Mouse (Mus musculus): Measurements from ENCODE around the gene Phrf1. TPM values are rescaled to one million over a fixed set of nuclear protein-coding genes. Genes with fewer than 3 reads are reported as not detected.

The Phrf1 gene
- total and polyA plus RNA-seq, 2 experiments from 2014 or later, result 39.5 to 54.6 TPM

DNA sequence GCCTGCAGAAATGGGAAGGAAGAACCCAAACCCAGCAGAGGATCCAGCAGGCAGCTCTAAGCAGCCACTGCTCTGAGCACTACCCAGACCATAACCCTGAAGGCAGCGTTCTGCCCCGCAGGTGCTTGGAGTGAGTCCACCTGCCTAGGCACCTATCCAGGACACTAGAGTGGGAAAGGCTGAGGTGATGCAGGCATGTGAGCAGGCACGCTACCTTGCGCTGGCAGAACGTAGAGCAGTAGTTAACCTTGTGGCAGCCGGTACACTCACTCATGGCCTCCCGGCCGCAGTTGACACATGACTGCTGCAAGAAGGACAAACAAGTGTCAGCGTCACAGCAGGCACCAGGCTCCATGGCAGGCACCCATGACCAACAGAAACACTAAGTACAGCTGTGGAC is 72.8 kb downstream of the Phrf1 start:
- Histone ChIP-seq H3K4me1 (ENCODE audit: insufficient read depth, low read length) (no peaks in the 10 kb centered on the region), H3K9me3 (ENCODE audit: low read length) (no peaks in the 10 kb centered on the region), H3K4me3 (ENCODE audit: low read depth, low read length) (no peak overlapping the region), H3K27me3 (ENCODE audit: insufficient read depth, low read length) (no peaks in the 10 kb centered on the region), H3K27ac (ENCODE audit: low read depth, low read length) (no peak overlapping the region), H3K4me2 (ENCODE audit: low read depth, low read length, poor library complexity, severe bottlenecking) (no peak overlapping the region), H3K9ac (replicated peaks; ENCODE audit: low read length, poor library complexity, severe bottlenecking) (no peak overlapping the region), H3K36me3 (ENCODE audit: insufficient read depth, low read length) (peaks cover 67% of the 10 kb centered on the region)
- DNase-seq (ENCODE audit: low spot score) (no peak), ATAC-seq (ENCODE audit: low FRiP score) (no peak)
- WGBS, result 96% methylated on average over 9 of the region's 9 CpGs
- no peak for TF ChIP-seq CTCF (IDR thresholded peaks at IDR 0.05)

DNA sequence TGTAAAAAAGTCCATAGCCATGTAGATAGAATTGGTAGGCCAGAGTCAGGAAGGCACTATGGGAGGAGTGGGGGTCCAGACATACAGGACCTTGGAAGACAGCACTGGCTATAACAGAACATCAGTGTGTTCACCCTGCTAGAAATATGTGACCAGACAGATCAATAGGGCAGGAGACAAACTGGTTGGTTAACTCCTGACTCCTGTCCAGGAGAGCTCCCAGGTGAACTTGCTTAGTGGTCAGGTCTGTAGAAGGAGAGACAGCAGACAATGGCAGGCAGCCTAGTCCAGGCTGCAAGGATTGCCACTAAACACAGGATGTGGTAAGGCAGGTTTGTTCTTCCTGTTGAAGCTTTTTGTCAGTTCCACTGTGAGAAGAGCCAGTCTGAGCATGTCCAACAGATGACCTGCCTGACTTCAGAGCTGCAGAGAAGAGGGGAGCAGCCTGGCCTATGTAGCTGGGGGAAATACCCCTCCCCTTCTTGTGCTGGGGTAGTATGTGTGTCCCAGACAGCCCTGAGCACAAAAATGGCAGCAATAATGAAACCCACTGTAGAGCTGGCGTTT is 74.2 kb downstream of the Phrf1 start:
- Histone ChIP-seq H3K4me2 (ENCODE audit: low read depth, low read length, poor library complexity, severe bottlenecking) (no peak overlapping the region), H3K4me1 (ENCODE audit: insufficient read depth, low read length) (no peaks in the 10 kb centered on the region), H3K9ac (replicated peaks; ENCODE audit: low read length, poor library complexity, severe bottlenecking) (no peak overlapping the region), H3K27me3 (ENCODE audit: insufficient read depth, low read length) (no peaks in the 10 kb centered on the region), H3K4me3 (ENCODE audit: low read depth, low read length) (no peak overlapping the region), H3K9me3 (ENCODE audit: low read length) (no peaks in the 10 kb centered on the region), H3K27ac (ENCODE audit: low read depth, low read length) (no peak overlapping the region), H3K36me3 (ENCODE audit: insufficient read depth, low read length) (peaks cover 70% of the 10 kb centered on the region)
- no peak for TF ChIP-seq CTCF (IDR thresholded peaks at IDR 0.05)
- 88% methylated on average over 1 of the region's 1 CpGs for WGBS
- no peak for DNase-seq (ENCODE audit: low spot score)
- ATAC-seq (ENCODE audit: low FRiP score), result no peak

DNA sequence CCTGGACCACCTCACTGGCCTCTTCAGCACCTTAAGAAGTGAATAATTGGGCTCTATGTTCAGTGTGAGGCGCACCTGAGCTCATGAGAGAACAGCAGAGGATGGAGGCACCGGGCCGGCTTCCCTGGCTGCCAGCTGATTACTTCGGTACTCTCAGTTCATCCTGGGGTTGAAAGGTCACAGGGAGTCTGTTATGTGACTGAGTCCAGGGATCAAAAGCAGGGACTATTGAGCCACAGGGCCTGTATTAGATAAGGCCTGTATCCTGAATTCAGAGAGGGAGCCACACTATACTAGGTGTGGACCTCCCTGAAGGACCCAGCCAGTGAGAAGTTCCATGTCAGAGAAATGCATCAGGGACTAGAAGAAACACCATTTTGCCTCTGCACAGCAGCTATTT is 76.0 kb downstream of the Phrf1 start:
- Histone ChIP-seq H3K4me3 (ENCODE audit: low read depth, low read length) (no peak overlapping the region), H3K4me1 (ENCODE audit: insufficient read depth, low read length) (no peaks in the 10 kb centered on the region), H3K9ac (replicated peaks; ENCODE audit: low read length, poor library complexity, severe bottlenecking) (no peak overlapping the region), H3K4me2 (ENCODE audit: low read depth, low read length, poor library complexity, severe bottlenecking) (no peak overlapping the region), H3K27me3 (ENCODE audit: insufficient read depth, low read length) (no peaks in the 10 kb centered on the region), H3K27ac (ENCODE audit: low read depth, low read length) (no peak overlapping the region), H3K9me3 (ENCODE audit: low read length) (no peaks in the 10 kb centered on the region), H3K36me3 (ENCODE audit: insufficient read depth, low read length) (peaks cover 77% of the 10 kb centered on the region)
- no peak for DNase-seq (ENCODE audit: low spot score)
- no peak for ATAC-seq (ENCODE audit: low FRiP score)
- TF ChIP-seq CTCF (IDR thresholded peaks at IDR 0.05), result no peak
- WGBS, result 98% methylated on average over 4 of the region's 4 CpGs

MicroRNAs encoded within 50 kb of the gene (microRNA counts, 519-probe panel; counts per million panel counts)
- microRNA mmu-miR-210, result 3,486 counts per million, percentile 75 among the panel's probes with 10 or more counts

Small RNA genes within 50 kb of the gene (microRNA-seq; reads per million reads assigned to microRNA genes)
- 476 reads per million, percentile 64 among the genes with 10 or more reads in this experiment for gene Mir210 (ENCODE audit: borderline number of aligned reads)

Other genes with a start within 250 kb of the Phrf1 start
Only the 30 nearest of the 31 such genes appear.
- 22.5 and 39.3 TPM in 2 replicates for gene Ifitm3, start 218.0 kb upstream of the Phrf1 start, total RNA-seq (2014; rRNA removed)
- gene Ifitm3, start 218.0 kb upstream of the Phrf1 start, polyA plus RNA-seq (2015; fragmentation: Nextera tagmentation; extraction: Ambion mirVana), result 67.8 and 80.5 TPM in 2 replicates
- 0.99 and 1.1 TPM in 2 replicates for gene Ifitm6, start 210.9 kb upstream of the Phrf1 start, total RNA-seq (2014; rRNA removed)
- gene Ifitm6, start 210.9 kb upstream of the Phrf1 start, polyA plus RNA-seq (2015; fragmentation: Nextera tagmentation; extraction: Ambion mirVana), result 0.81 and 0.83 TPM in 2 replicates
- not detected in 2 replicates for gene Gm17387, start 199.7 kb upstream of the Phrf1 start, total RNA-seq (2014; rRNA removed)
- gene Gm17387, start 199.7 kb upstream of the Phrf1 start, polyA plus RNA-seq (2015; fragmentation: Nextera tagmentation; extraction: Ambion mirVana), result not detected in 2 replicates
- 133 and 146 TPM in 2 replicates for gene B4galnt4, start 167.7 kb upstream of the Phrf1 start, total RNA-seq (2014; rRNA removed)
- 52.1 and 53.9 TPM in 2 replicates for gene B4galnt4, start 167.7 kb upstream of the Phrf1 start, polyA plus RNA-seq (2015; fragmentation: Nextera tagmentation; extraction: Ambion mirVana)
- 0.49 TPM in 1 of 2 replicates, not detected in the other for gene Pkp3, start 150.6 kb upstream of the Phrf1 start, total RNA-seq (2014; rRNA removed)
- not detected in 2 replicates for gene Pkp3, start 150.6 kb upstream of the Phrf1 start, polyA plus RNA-seq (2015; fragmentation: Nextera tagmentation; extraction: Ambion mirVana)
- gene Sigirr, start 128.2 kb upstream of the Phrf1 start, total RNA-seq (2014; rRNA removed), result 1.1 and 3.9 TPM in 2 replicates
- 1.8 and 2.0 TPM in 2 replicates for gene Sigirr, start 128.2 kb upstream of the Phrf1 start, polyA plus RNA-seq (2015; fragmentation: Nextera tagmentation; extraction: Ambion mirVana)
- 0.33 and 1.1 TPM in 2 replicates for gene Ano9, start 111.0 kb upstream of the Phrf1 start, total RNA-seq (2014; rRNA removed)
- gene Ano9, start 111.0 kb upstream of the Phrf1 start, polyA plus RNA-seq (2015; fragmentation: Nextera tagmentation; extraction: Ambion mirVana), result 0.50 and 0.72 TPM in 2 replicates
- 19.6 and 23.4 TPM in 2 replicates for gene Ptdss2, start 106.4 kb upstream of the Phrf1 start, total RNA-seq (2014; rRNA removed)
- 90.9 and 91.0 TPM in 2 replicates for gene Ptdss2, start 106.4 kb upstream of the Phrf1 start, polyA plus RNA-seq (2015; fragmentation: Nextera tagmentation; extraction: Ambion mirVana)
- gene Rnh1, start 55.9 kb upstream of the Phrf1 start, total RNA-seq (2014; rRNA removed), result 39.1 and 47.1 TPM in 2 replicates
- gene Rnh1, start 55.9 kb upstream of the Phrf1 start, polyA plus RNA-seq (2015; fragmentation: Nextera tagmentation; extraction: Ambion mirVana), result 44.2 and 46.8 TPM in 2 replicates
- 109 and 113 TPM in 2 replicates for gene Hras, start 34.8 kb upstream of the Phrf1 start, total RNA-seq (2014; rRNA removed)
- gene Hras, start 34.8 kb upstream of the Phrf1 start, polyA plus RNA-seq (2015; fragmentation: Nextera tagmentation; extraction: Ambion mirVana), result 209 TPM in 2 replicates
- gene Lrrc56, start 34.6 kb upstream of the Phrf1 start, total RNA-seq (2014; rRNA removed), result 11.5 and 14.9 TPM in 2 replicates
- 8.6 TPM in 2 replicates for gene Lrrc56, start 34.6 kb upstream of the Phrf1 start, polyA plus RNA-seq (2015; fragmentation: Nextera tagmentation; extraction: Ambion mirVana)
- gene Lmntd2, start 14.7 kb upstream of the Phrf1 start, total RNA-seq (2014; rRNA removed), result not detected in 2 replicates
- 0.10 and 0.36 TPM in 2 replicates for gene Lmntd2, start 14.7 kb upstream of the Phrf1 start, polyA plus RNA-seq (2015; fragmentation: Nextera tagmentation; extraction: Ambion mirVana)
- 15.5 and 23.5 TPM in 2 replicates for gene Rassf7, start 12.9 kb upstream of the Phrf1 start, total RNA-seq (2014; rRNA removed)
- gene Rassf7, start 12.9 kb upstream of the Phrf1 start, polyA plus RNA-seq (2015; fragmentation: Nextera tagmentation; extraction: Ambion mirVana), result 20.7 and 21.7 TPM in 2 replicates
- 3.9 and 4.5 TPM in 2 replicates for gene Irf7, start 37.7 kb downstream of the Phrf1 start, total RNA-seq (2014; rRNA removed)
- gene Irf7, start 37.7 kb downstream of the Phrf1 start, polyA plus RNA-seq (2015; fragmentation: Nextera tagmentation; extraction: Ambion mirVana), result 2.8 and 2.9 TPM in 2 replicates
- gene Cdhr5, start 48.0 kb downstream of the Phrf1 start, total RNA-seq (2014; rRNA removed), result not detected in 2 replicates
- gene Cdhr5, start 48.0 kb downstream of the Phrf1 start, polyA plus RNA-seq (2015; fragmentation: Nextera tagmentation; extraction: Ambion mirVana), result not detected in 2 replicates
- gene Sct, start 50.3 kb downstream of the Phrf1 start, total RNA-seq (2014; rRNA removed), result 1.5 and 2.5 TPM in 2 replicates
- gene Sct, start 50.3 kb downstream of the Phrf1 start, polyA plus RNA-seq (2015; fragmentation: Nextera tagmentation; extraction: Ambion mirVana), result 3.3 and 4.3 TPM in 2 replicates
- gene Drd4, start 63.2 kb downstream of the Phrf1 start, total RNA-seq (2014; rRNA removed), result 0.55 and 0.61 TPM in 2 replicates
- 0.73 and 0.98 TPM in 2 replicates for gene Drd4, start 63.2 kb downstream of the Phrf1 start, polyA plus RNA-seq (2015; fragmentation: Nextera tagmentation; extraction: Ambion mirVana)
- 246 and 289 TPM in 2 replicates for gene Deaf1, start 98.9 kb downstream of the Phrf1 start, total RNA-seq (2014; rRNA removed)
- gene Deaf1, start 98.9 kb downstream of the Phrf1 start, polyA plus RNA-seq (2015; fragmentation: Nextera tagmentation; extraction: Ambion mirVana), result 291 and 306 TPM in 2 replicates
- gene Tmem80, start 99.0 kb downstream of the Phrf1 start, total RNA-seq (2014; rRNA removed), result 25.8 and 29.1 TPM in 2 replicates
- gene Tmem80, start 99.0 kb downstream of the Phrf1 start, polyA plus RNA-seq (2015; fragmentation: Nextera tagmentation; extraction: Ambion mirVana), result 31.5 and 34.5 TPM in 2 replicates
- gene Eps8l2, start 110.1 kb downstream of the Phrf1 start, total RNA-seq (2014; rRNA removed), result 2.4 and 3.1 TPM in 2 replicates
- 0.48 and 0.74 TPM in 2 replicates for gene Eps8l2, start 110.1 kb downstream of the Phrf1 start, polyA plus RNA-seq (2015; fragmentation: Nextera tagmentation; extraction: Ambion mirVana)
- 166 and 175 TPM in 2 replicates for gene Taldo1, start 163.4 kb downstream of the Phrf1 start, total RNA-seq (2014; rRNA removed)
- gene Taldo1, start 163.4 kb downstream of the Phrf1 start, polyA plus RNA-seq (2015; fragmentation: Nextera tagmentation; extraction: Ambion mirVana), result 245 and 255 TPM in 2 replicates
- gene Gatd1, start 185.4 kb downstream of the Phrf1 start, total RNA-seq (2014; rRNA removed), result 72.0 and 72.9 TPM in 2 replicates
- 47.7 and 48.9 TPM in 2 replicates for gene Gatd1, start 185.4 kb downstream of the Phrf1 start, polyA plus RNA-seq (2015; fragmentation: Nextera tagmentation; extraction: Ambion mirVana)
- 167 and 195 TPM in 2 replicates for gene Cend1, start 200.7 kb downstream of the Phrf1 start, total RNA-seq (2014; rRNA removed)
- gene Cend1, start 200.7 kb downstream of the Phrf1 start, polyA plus RNA-seq (2015; fragmentation: Nextera tagmentation; extraction: Ambion mirVana), result 194 and 233 TPM in 2 replicates
- gene Slc25a22, start 209.1 kb downstream of the Phrf1 start, total RNA-seq (2014; rRNA removed), result 148 and 152 TPM in 2 replicates
- gene Slc25a22, start 209.1 kb downstream of the Phrf1 start, polyA plus RNA-seq (2015; fragmentation: Nextera tagmentation; extraction: Ambion mirVana), result 118 and 121 TPM in 2 replicates
- gene Pidd1, start 215.2 kb downstream of the Phrf1 start, total RNA-seq (2014; rRNA removed), result 1.4 and 1.6 TPM in 2 replicates
- 1.1 and 1.3 TPM in 2 replicates for gene Pidd1, start 215.2 kb downstream of the Phrf1 start, polyA plus RNA-seq (2015; fragmentation: Nextera tagmentation; extraction: Ambion mirVana)
- gene Rplp2, start 218.6 kb downstream of the Phrf1 start, total RNA-seq (2014; rRNA removed), result 180 and 197 TPM in 2 replicates
- gene Rplp2, start 218.6 kb downstream of the Phrf1 start, polyA plus RNA-seq (2015; fragmentation: Nextera tagmentation; extraction: Ambion mirVana), result 761 and 852 TPM in 2 replicates
- gene Pnpla2, start 226.4 kb downstream of the Phrf1 start, total RNA-seq (2014; rRNA removed), result 6.5 and 7.0 TPM in 2 replicates
- gene Pnpla2, start 226.4 kb downstream of the Phrf1 start, polyA plus RNA-seq (2015; fragmentation: Nextera tagmentation; extraction: Ambion mirVana), result 22.2 and 24.5 TPM in 2 replicates
- gene Cracr2b, start 232.3 kb downstream of the Phrf1 start, total RNA-seq (2014; rRNA removed), result 4.0 and 5.3 TPM in 2 replicates
- gene Cracr2b, start 232.3 kb downstream of the Phrf1 start, polyA plus RNA-seq (2015; fragmentation: Nextera tagmentation; extraction: Ambion mirVana), result 5.3 and 5.9 TPM in 2 replicates
- gene Cd151, start 238.6 kb downstream of the Phrf1 start, total RNA-seq (2014; rRNA removed), result 46.4 and 52.9 TPM in 2 replicates
- 13.6 and 15.0 TPM in 2 replicates for gene Cd151, start 238.6 kb downstream of the Phrf1 start, polyA plus RNA-seq (2015; fragmentation: Nextera tagmentation; extraction: Ambion mirVana)
- gene Polr2l, start 246.3 kb downstream of the Phrf1 start, total RNA-seq (2014; rRNA removed), result 27.0 and 28.9 TPM in 2 replicates
- 77.9 and 78.5 TPM in 2 replicates for gene Polr2l, start 246.3 kb downstream of the Phrf1 start, polyA plus RNA-seq (2015; fragmentation: Nextera tagmentation; extraction: Ambion mirVana)

All from midbrain, postnatal 0 days (tissue).